8 mouse cellular contexts compared by ENCODE assay signal in genomic region chr2:121295608-121296571, GRCm38 (mm10). TPM values are rescaled to one million over a fixed set of nuclear protein-coding genes. Genes with fewer than 3 reads are reported as not detected.
DNase-seq lines count a peak whose midpoint lies in the region; ATAC-seq and TF ChIP-seq lines count a peak whose summit lies in the region.

No protein-coding gene starts in this region.

- 1% methylated on average over 15 of the region's 15 CpGs for WGBS in neural tube, embryonic 11.5 days
- WGBS in heart, postnatal 0 days = 7% methylated on average over 15 of the region's 15 CpGs
- WGBS in limb, embryonic 11.5 days = 1% methylated on average over 15 of the region's 15 CpGs

- TF ChIP-seq POLR2A in cortical plate, adult 2 months (IDR thresholded peaks at IDR 0.05; ENCODE audit: extremely low read depth, insufficient read depth, low read length) = 0 out of 2 replicates have a peak, but pooled peaks have one; percentile 3

- peak; percentile 39 for ATAC-seq in neural tube, embryonic 11.5 days (ENCODE audit: insufficient read depth, low FRiP score, low TSS enrichment)
- ATAC-seq in heart, postnatal 0 days (ENCODE audit: insufficient read depth, low read depth) = peak; percentile 17; the same call in 1 of the 2 replicates
- ATAC-seq in limb, embryonic 11.5 days (ENCODE audit: insufficient number of reproducible peaks, low FRiP score, low TSS enrichment, low read depth) = peak; percentile 40
- no peak for ATAC-seq in erythroblast, adult 5-6 weeks (replicated peaks; ENCODE audit: low FRiP score, poor library complexity, severe bottlenecking)

- H3K9me3 ChIP-seq in neural tube, embryonic 11.5 days (ENCODE audit: control insufficient read depth, low read length) = no peaks in the 10 kb centered on the region
- H3K9me3 ChIP-seq in heart, postnatal 0 days (replicated peaks; ENCODE audit: control insufficient read depth, low read length) = no peaks in the 10 kb centered on the region
- no peaks in the 10 kb centered on the region for H3K9me3 ChIP-seq in limb, embryonic 11.5 days (ENCODE audit: control insufficient read depth, low read length)

- peak; percentile 49 for DNase-seq in neural tube, embryonic 11.5 days (ENCODE audit: low spot score)
- no peak for DNase-seq in neural tube, embryonic 10.5 days (ENCODE audit: extremely low spot score, low spot score)
- peak; percentile 31 for DNase-seq in heart, postnatal 0 days (ENCODE audit: low spot score)
- peak; percentile 37 for DNase-seq in limb, embryonic 11.5 days (ENCODE audit: low spot score)
- DNase-seq in right cerebral cortex, adult 2 months (ENCODE audit: low spot score in 2 of 2) = peak; percentile 64 to 72
- no peak for DNase-seq in gastrocnemius, postnatal 10 days

- H3K4me2 ChIP-seq in neural tube, embryonic 11.5 days (ENCODE audit: low read depth) = peak overlapping the region; percentile 62
- peak overlapping the region; percentile 79 for H3K4me2 ChIP-seq in heart, postnatal 0 days (ENCODE audit: low read depth, low read length)
- peak overlapping the region; percentile 58 for H3K4me2 ChIP-seq in limb, embryonic 11.5 days (ENCODE audit: low read depth, severe bottlenecking)

- H3K4me1 ChIP-seq in neural tube, embryonic 11.5 days (ENCODE audit: control insufficient read depth, insufficient read depth, low read length) = peaks cover 32% of the 10 kb centered on the region
- H3K4me1 ChIP-seq in cortical plate, adult 2 months (ENCODE audit: control insufficient read depth, insufficient read depth, low read length) = peaks cover 4% of the 10 kb centered on the region; the same call in 1 of the 2 replicates
- H3K4me1 ChIP-seq in heart, postnatal 0 days (ENCODE audit: control insufficient read depth, insufficient read depth) = peaks cover 26% of the 10 kb centered on the region
- H3K4me1 ChIP-seq in limb, embryonic 11.5 days (ENCODE audit: control insufficient read depth, insufficient read depth, low read length) = peaks cover 34% of the 10 kb centered on the region

- no peak for TF ChIP-seq EP300 in heart, postnatal 0 days (IDR thresholded peaks at IDR 0.05; ENCODE audit: low read depth)

- H3K36me3 ChIP-seq in neural tube, embryonic 11.5 days (ENCODE audit: control insufficient read depth, insufficient read depth, low read length) = peaks cover 2% of the 10 kb centered on the region; the same call in 1 of the 2 replicates
- H3K36me3 ChIP-seq in heart, postnatal 0 days (replicated peaks; ENCODE audit: control insufficient read depth, insufficient read depth, low read length) = peaks cover 17% of the 10 kb centered on the region
- H3K36me3 ChIP-seq in limb, embryonic 11.5 days (ENCODE audit: control insufficient read depth, insufficient read depth, low read length) = peaks cover 2% of the 10 kb centered on the region; the same call in 1 of the 2 replicates

- TF ChIP-seq CTCF in cortical plate, adult 2 months (IDR thresholded peaks at IDR 0.05; ENCODE audit: extremely low read depth, insufficient read depth, low read length) = no peak
- no peak for TF ChIP-seq CTCF in heart, postnatal 0 days (IDR thresholded peaks at IDR 0.05; ENCODE audit: low read depth)

- peaks cover 2% of the 10 kb centered on the region; the same call in 1 of the 2 replicates for H3K27me3 ChIP-seq in neural tube, embryonic 11.5 days (ENCODE audit: control insufficient read depth, insufficient read depth, low read length)
- H3K27me3 ChIP-seq in heart, postnatal 0 days (ENCODE audit: control insufficient read depth, insufficient read depth, low read length) = peaks cover 3% of the 10 kb centered on the region
- peaks cover 24% of the 10 kb centered on the region for H3K27me3 ChIP-seq in limb, embryonic 11.5 days (ENCODE audit: control insufficient read depth, insufficient read depth, low read length)

- peak overlapping the region; percentile 44 for H3K4me3 ChIP-seq in neural tube, embryonic 11.5 days (ENCODE audit: low read depth, low read length)
- H3K4me3 ChIP-seq in cortical plate, adult 2 months (ENCODE audit: insufficient read depth, low read length) = peak overlapping the region; percentile 94
- H3K4me3 ChIP-seq in heart, postnatal 0 days (ENCODE audit: low read depth, low read length) = peak overlapping the region; percentile 54
- H3K4me3 ChIP-seq in limb, embryonic 11.5 days (ENCODE audit: low read depth, low read length) = peak overlapping the region; percentile 28

- peak overlapping the region; percentile 46 for H3K9ac ChIP-seq in neural tube, embryonic 11.5 days (ENCODE audit: low read length)
- H3K9ac ChIP-seq in heart, postnatal 0 days (replicated peaks; ENCODE audit: low read depth, low read length) = peak overlapping the region; percentile 57; the same call in 1 of the 2 replicates
- peak overlapping the region; percentile 47 for H3K9ac ChIP-seq in limb, embryonic 11.5 days (ENCODE audit: low read length)

- H3K27ac ChIP-seq in neural tube, embryonic 11.5 days (ENCODE audit: low read depth, low read length) = peak overlapping the region; percentile 69
- peak overlapping the region; percentile 96 for H3K27ac ChIP-seq in cortical plate, adult 2 months (ENCODE audit: insufficient read depth, low read length)
- H3K27ac ChIP-seq in heart, postnatal 0 days (ENCODE audit: low read depth) = peak overlapping the region; percentile 94
- no peak overlapping the region for H3K27ac ChIP-seq in limb, embryonic 11.5 days (replicated peaks; ENCODE audit: low read depth, low read length)

RNA-seq across cellular contexts. Expression of gene Map1a, which starts 6.5 kb away (rescaled TPM):
- polyA plus RNA-seq in neural tube, embryonic 11.5 days (2014; fragmentation: Nextera tagmentation; extraction: Ambion mirVana) = 17.5 and 19.2 TPM in 2 replicates
- 246 and 252 TPM in 2 replicates for polyA plus RNA-seq in cortical plate, adult 2 months (2012; rRNA removed)
- 14.5 and 24.9 TPM in 2 replicates for total RNA-seq in heart, postnatal 0 days (2014; rRNA removed; ENCODE audit: low replicate concordance)
- polyA plus RNA-seq in heart, postnatal 0 days (2015; fragmentation: Nextera tagmentation; extraction: Ambion mirVana) = 3.7 and 4.8 TPM in 2 replicates
- polyA plus RNA-seq in limb, embryonic 11.5 days (2014; fragmentation: Nextera tagmentation; extraction: Ambion mirVana) = 2.9 and 3.6 TPM in 2 replicates
- not detected in 2 replicates for total RNA-seq in erythroblast, adult 5-6 weeks (2015; ENCODE audit: low replicate concordance)
- 0.14 TPM in 1 of 2 replicates, not detected in the other for total RNA-seq in erythroblast, adult 5-6 weeks (2017; ENCODE audit: low replicate concordance)
- 10 to 100 TPM in 1 of 2 experiments, 1 to 10 TPM in 1; 9.3 to 11.7 TPM for total RNA-seq in gastrocnemius, postnatal 10 days (2021)

RNA-seq across cellular contexts. Expression of gene Trp53bp1, which starts 24.7 kb away (rescaled TPM):
- polyA plus RNA-seq in neural tube, embryonic 11.5 days (2014; fragmentation: Nextera tagmentation; extraction: Ambion mirVana) = 143 and 151 TPM in 2 replicates
- polyA plus RNA-seq in cortical plate, adult 2 months (2012; rRNA removed) = 63.6 and 64.0 TPM in 2 replicates
- total RNA-seq in heart, postnatal 0 days (2014; rRNA removed; ENCODE audit: low replicate concordance) = 74.4 and 79.6 TPM in 2 replicates
- 18.5 and 20.3 TPM in 2 replicates for polyA plus RNA-seq in heart, postnatal 0 days (2015; fragmentation: Nextera tagmentation; extraction: Ambion mirVana)
- 104 TPM in 2 replicates for polyA plus RNA-seq in limb, embryonic 11.5 days (2014; fragmentation: Nextera tagmentation; extraction: Ambion mirVana)
- 11.1 and 27.9 TPM in 2 replicates for total RNA-seq in erythroblast, adult 5-6 weeks (2015; ENCODE audit: low replicate concordance)
- 44.8 and 96.0 TPM in 2 replicates for total RNA-seq in erythroblast, adult 5-6 weeks (2017; ENCODE audit: low replicate concordance)
- total RNA-seq in gastrocnemius, postnatal 10 days (2021) = 10 to 100 TPM; 20.4 to 26.7 TPM

RNA-seq across cellular contexts. Expression of gene Ppip5k1, which starts 59.3 kb away (rescaled TPM):
- polyA plus RNA-seq in neural tube, embryonic 11.5 days (2014; fragmentation: Nextera tagmentation; extraction: Ambion mirVana) = 10.8 and 11.4 TPM in 2 replicates
- polyA plus RNA-seq in cortical plate, adult 2 months (2012; rRNA removed) = 95.8 and 103 TPM in 2 replicates
- 4.4 and 5.2 TPM in 2 replicates for total RNA-seq in heart, postnatal 0 days (2014; rRNA removed; ENCODE audit: low replicate concordance)
- 8.5 and 9.0 TPM in 2 replicates for polyA plus RNA-seq in heart, postnatal 0 days (2015; fragmentation: Nextera tagmentation; extraction: Ambion mirVana)
- 8.5 and 8.6 TPM in 2 replicates for polyA plus RNA-seq in limb, embryonic 11.5 days (2014; fragmentation: Nextera tagmentation; extraction: Ambion mirVana)
- 2.7 and 5.2 TPM in 2 replicates for total RNA-seq in erythroblast, adult 5-6 weeks (2015; ENCODE audit: low replicate concordance)
- total RNA-seq in erythroblast, adult 5-6 weeks (2017; ENCODE audit: low replicate concordance) = 9.8 and 10.1 TPM in 2 replicates
- 10 to 100 TPM; 24.4 to 24.8 TPM for total RNA-seq in gastrocnemius, postnatal 10 days (2021)

Comparison
In these comparisons a context has a peak if more than half of its experiments do, and no peak if none do; other contexts are left out.
1. DNase-seq: peak in neural tube, embryonic 11.5 days (single experiment), heart, postnatal 0 days (single experiment), limb, embryonic 11.5 days (single experiment) and right cerebral cortex, adult 2 months (2 of 2); none in neural tube, embryonic 10.5 days (single experiment) and gastrocnemius, postnatal 10 days (single experiment).
2. H3K4me3 ChIP-seq: peak in every context shown above with its lines; median percentile 94 in cortical plate, adult 2 months; 54 in heart, postnatal 0 days; 44 in neural tube, embryonic 11.5 days; 28 in limb, embryonic 11.5 days.
3. RNA of gene Map1a, which starts 6.5 kb away (polyA plus RNA-seq): 246 to 252 TPM in cortical plate, adult 2 months; 17.5 to 19.2 TPM in neural tube, embryonic 11.5 days, 3.7 to 4.8 TPM in heart, postnatal 0 days and 2.9 to 3.6 TPM in limb, embryonic 11.5 days; every median in the first group is over 10 times any median in the second.
4. Peak in every context shown above with its lines, with median percentiles within 50 percentile points of each other: H3K4me2 ChIP-seq and H3K9ac ChIP-seq.